Mouse (Mus musculus) E14TG2a.4 (cell line): Measurements from ENCODE around the gene Ltb.

ENCODE experiments used
- H3K27me3 ChIP-seq: 2 replicates; pipeline ENCODE4 v1.6.1; 2014; ENCODE audit warnings: low read length, control low read depth; ENCODE audit not compliant: insufficient read depth
- H3K36me3 ChIP-seq: 2 replicates; pipeline ENCODE4 v1.6.1; 2014; ENCODE audit warnings: low read length, control low read depth; ENCODE audit not compliant: insufficient read depth
- H3K4me1 ChIP-seq: replicated peaks from 2 replicates; pipeline ENCODE4 v1.6.1; 2014; ENCODE audit warnings: low read depth, low read length, control low read depth
- H3K4me3 ChIP-seq: replicated peaks from 2 replicates; pipeline ENCODE4 v1.5.1; 2014; ENCODE audit warnings: mild to moderate bottlenecking, low read length
- H3K9me3 ChIP-seq: 2 replicates; pipeline ENCODE4 v1.6.1; 2014; ENCODE audit warnings: low read length, control low read depth
- CTCF ChIP-seq: conservative IDR thresholded peaks from 2 replicates; pipeline ENCODE4 v1.5.1; 2014; ENCODE audit warnings: low read length
- NANOG ChIP-seq: IDR thresholded peaks from 2 replicates; pipeline ENCODE4 v1.6.1; 2014; ENCODE audit warnings: borderline replicate concordance, low read length, mixed read lengths
- POU5F1 ChIP-seq: IDR thresholded peaks from 2 replicates; pipeline ENCODE4 v1.6.1; 2014; ENCODE audit warnings: low read length, borderline replicate concordance

Gene Ltb

DNA sequence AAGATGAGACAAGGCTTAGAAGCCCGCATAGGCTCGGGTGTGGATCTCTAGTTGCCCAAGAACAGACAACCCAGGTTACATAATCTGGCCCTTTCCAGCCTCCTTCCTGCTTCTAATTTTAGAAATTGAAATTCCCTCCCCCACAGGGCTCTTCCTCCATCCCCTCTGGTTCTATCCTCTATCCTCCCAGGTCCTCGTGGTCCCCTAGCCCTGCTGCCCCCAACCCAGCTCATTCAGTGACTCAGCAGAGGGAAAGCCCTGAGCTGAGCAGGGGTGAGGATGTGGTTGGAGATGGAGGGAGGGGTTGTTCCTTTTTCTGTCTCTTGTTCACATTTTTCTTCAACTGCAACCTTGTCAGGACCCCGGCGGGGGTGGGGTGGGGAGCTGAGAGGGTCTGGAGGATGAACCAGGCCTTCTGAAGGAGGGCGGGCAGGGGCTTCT is 25.4 kb downstream of the Ltb start:
- TF ChIP-seq NANOG: no peak
- no peak for TF ChIP-seq CTCF
- no peak for TF ChIP-seq POU5F1

DNA sequence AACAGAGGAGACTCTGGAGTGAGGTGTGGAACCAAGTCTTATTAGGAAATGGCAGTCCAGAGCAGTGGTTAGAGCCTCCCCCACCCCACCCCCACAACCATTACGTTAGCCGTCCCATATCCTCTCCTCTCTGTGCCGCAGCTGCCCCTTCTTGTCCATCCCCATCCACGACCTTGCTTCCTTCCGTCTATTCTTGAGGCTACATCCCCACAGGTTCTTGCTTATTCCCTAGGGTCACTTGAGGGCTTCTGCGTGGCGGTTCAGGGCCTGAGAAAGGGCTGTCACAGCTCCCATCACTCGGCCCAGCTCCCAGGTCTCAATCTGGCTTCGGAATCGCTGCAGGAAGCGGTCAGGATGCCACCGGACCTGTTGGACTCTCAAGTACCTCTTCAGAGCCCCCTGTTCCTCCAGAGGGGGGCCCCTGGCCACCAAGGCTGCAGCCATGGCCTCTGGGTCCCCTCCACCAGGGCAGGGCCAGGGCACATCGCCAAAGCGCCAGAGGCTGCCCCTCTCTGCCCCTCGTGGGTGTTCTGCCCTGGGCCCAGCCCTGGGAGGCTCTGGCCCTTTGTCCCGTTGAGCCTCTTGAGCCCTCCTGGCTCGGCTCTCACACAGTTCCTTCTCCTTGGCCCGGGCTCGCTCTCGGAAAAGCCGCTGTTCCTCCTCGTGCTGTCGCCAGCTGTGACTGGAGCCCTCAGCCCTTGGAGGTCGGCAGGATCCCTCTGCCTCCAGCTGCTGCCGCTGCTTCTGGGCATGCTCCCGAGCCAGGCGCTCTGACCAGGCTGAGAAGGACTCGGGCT is 26.1 kb downstream of the Ltb start, which contains the start of gene Gm16181:
TSS of gene Gm16181 (plus strand) at position 679 of the 797 bp plus-strand sequence.
- Histone ChIP-seq H3K27me3 (peaks cover 40% of the 10 kb centered on the region), H3K9me3 (no peaks in the 10 kb centered on the region), H3K4me1 (peaks cover 40% of the 10 kb centered on the region), H3K36me3 (peaks cover 32% of the 10 kb centered on the region), H3K4me3 (peak within 1 kb of the TSS; percentile 65)
- no peak for TF ChIP-seq NANOG
- no peak for TF ChIP-seq CTCF
- no peak for TF ChIP-seq POU5F1

More for the DNA sequence above, 25.4 kb downstream of the Ltb start:
- Histone ChIP-seq H3K27me3 (peaks cover 47% of the 10 kb centered on the region), H3K4me1 (peaks cover 40% of the 10 kb centered on the region), H3K9me3 (no peaks in the 10 kb centered on the region), H3K36me3 (peaks cover 27% of the 10 kb centered on the region), H3K4me3 (no peak overlapping the region)

DNA sequence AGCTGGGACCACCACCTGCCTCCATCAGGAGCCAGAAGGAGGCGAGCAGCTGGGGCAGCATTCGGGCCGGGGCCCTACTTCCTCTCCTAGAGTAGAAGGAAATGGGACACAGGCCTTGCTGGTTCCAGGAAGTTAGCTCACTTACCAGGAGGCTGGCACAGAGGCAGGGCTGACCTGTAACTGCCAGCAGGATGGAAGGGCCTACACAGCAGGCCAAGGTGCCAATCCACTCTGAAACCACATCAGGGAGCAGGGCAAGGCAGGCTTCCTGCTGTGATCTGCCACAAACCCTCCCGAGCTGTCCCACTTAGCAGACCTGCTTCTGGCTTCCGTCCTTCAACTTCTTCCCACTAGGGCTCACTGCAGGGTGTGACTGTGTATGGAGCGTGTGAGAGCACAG is 28.1 kb downstream of the Ltb start:
- Histone ChIP-seq H3K4me3 (no peak overlapping the region), H3K4me1 (peaks cover 45% of the 10 kb centered on the region), H3K36me3 (peaks cover 38% of the 10 kb centered on the region), H3K27me3 (peaks cover 26% of the 10 kb centered on the region), H3K9me3 (no peaks in the 10 kb centered on the region)
- no peak for TF ChIP-seq NANOG
- no peak for TF ChIP-seq POU5F1
- TF ChIP-seq CTCF: no peak

DNA sequence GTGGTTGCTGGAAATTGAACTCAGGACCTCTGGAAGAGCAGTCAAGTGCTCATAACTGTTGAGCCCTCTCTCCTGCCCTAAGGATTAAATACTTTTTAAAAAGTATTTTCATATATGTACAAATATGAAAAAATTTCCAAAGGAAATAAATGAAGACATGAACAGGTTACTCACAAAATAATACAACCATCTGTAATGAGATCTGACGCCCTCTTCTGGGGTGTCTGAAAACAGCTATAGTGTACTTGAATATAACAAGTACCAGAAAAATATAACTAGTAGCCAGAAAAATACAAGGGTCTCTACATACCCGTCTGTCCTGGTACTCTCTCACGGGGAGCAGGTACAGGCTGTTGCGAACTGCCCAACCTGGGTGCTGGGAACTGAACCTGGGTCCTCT is 30.4 kb downstream of the Ltb start:
- H3K36me3 ChIP-seq: peaks cover 61% of the 10 kb centered on the region
- H3K27me3 ChIP-seq: peaks cover 13% of the 10 kb centered on the region
- no peak for TF ChIP-seq CTCF
- no peak for TF ChIP-seq POU5F1
- no peak for TF ChIP-seq NANOG
- H3K4me1 ChIP-seq: peaks cover 33% of the 10 kb centered on the region
- H3K4me3 ChIP-seq: no peak overlapping the region
- no peaks in the 10 kb centered on the region for H3K9me3 ChIP-seq

GRCm38 (mm10) chr17:35225456-35225855 is 31.2 kb downstream of the Ltb start:
- peaks cover 65% of the 10 kb centered on the region for H3K36me3 ChIP-seq
- no peak overlapping the region for H3K4me3 ChIP-seq
- H3K4me1 ChIP-seq: peaks cover 25% of the 10 kb centered on the region
- H3K9me3 ChIP-seq: no peaks in the 10 kb centered on the region
- H3K27me3 ChIP-seq: peaks cover 8% of the 10 kb centered on the region
- TF ChIP-seq NANOG (no peak), CTCF (no peak), POU5F1 (no peak)

DNA sequence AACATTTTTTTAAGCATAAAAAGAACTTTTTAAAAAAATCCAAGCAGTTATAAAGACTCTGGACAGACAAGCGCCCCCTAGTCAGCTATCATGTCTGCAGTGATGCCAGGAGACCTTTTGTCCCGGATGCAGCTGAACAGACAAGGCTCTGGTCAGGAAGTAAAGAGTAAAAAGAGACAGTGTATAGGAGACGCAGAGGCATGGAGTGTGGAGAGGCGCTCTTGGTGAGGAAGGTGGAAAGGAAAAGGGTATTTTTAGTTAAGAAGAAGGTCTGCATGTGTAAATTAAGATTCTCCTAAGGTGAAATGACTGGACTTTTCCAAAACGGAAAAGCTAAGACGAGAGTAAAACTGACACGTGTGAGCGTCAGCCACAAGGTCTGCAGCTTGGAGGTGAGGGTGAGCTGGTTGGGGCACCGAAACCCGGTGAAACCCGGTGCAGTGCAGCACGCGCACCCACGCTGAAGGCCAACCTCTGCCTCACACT is 32.4 kb downstream of the Ltb start:
- 0 out of 2 replicates have a peak, but pooled peaks have one; percentile 10 for TF ChIP-seq CTCF
- no peak for TF ChIP-seq NANOG
- Histone ChIP-seq H3K4me1 (peaks cover 14% of the 10 kb centered on the region), H3K27me3 (no peaks in the 10 kb centered on the region), H3K36me3 (peaks cover 73% of the 10 kb centered on the region), H3K4me3 (no peak overlapping the region), H3K9me3 (no peaks in the 10 kb centered on the region)

- Histone ChIP-seq H3K36me3 (peaks cover 66% of the 10 kb centered on the region), H3K27me3 (no peaks in the 10 kb centered on the region), H3K4me1 (peaks cover 29% of the 10 kb centered on the region), H3K4me3 (no peak overlapping the region), H3K9me3 (no peaks in the 10 kb centered on the region)
- no peak for TF ChIP-seq POU5F1
- no peak for TF ChIP-seq NANOG
- TF ChIP-seq CTCF: no peak
Observed at GRCm38 (mm10) chr17:35231022-35231421, 36.8 kb downstream of the Ltb start.

DNA sequence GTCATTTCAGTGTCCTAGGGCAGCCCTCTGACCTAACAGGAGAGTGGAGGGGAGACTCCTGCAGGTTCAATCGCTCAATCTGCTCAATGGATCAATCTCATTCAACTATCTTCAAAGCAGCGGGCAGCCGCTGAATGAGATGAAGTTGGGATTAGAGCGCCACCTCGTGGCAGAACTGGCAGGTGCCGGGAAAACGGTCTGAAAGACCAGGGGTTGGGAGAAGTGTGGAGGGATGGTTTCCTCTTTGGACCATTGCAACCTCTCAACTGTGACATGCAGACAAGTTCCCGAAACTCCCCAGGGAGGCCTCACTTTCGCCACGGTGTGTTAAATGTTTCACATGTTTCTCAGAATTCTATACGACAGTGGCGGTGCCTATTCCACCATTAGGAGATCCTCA is 37.8 kb downstream of the Ltb start:
- TF ChIP-seq POU5F1 (no peak), CTCF (peak; percentile 86), NANOG (no peak; the same call in 1 of the 2 replicates)
- H3K36me3 ChIP-seq: peaks cover 63% of the 10 kb centered on the region
- peaks cover 38% of the 10 kb centered on the region for H3K4me1 ChIP-seq
- no peak overlapping the region for H3K4me3 ChIP-seq
- peaks cover 6% of the 10 kb centered on the region for H3K27me3 ChIP-seq
- H3K9me3 ChIP-seq: no peaks in the 10 kb centered on the region

DNA sequence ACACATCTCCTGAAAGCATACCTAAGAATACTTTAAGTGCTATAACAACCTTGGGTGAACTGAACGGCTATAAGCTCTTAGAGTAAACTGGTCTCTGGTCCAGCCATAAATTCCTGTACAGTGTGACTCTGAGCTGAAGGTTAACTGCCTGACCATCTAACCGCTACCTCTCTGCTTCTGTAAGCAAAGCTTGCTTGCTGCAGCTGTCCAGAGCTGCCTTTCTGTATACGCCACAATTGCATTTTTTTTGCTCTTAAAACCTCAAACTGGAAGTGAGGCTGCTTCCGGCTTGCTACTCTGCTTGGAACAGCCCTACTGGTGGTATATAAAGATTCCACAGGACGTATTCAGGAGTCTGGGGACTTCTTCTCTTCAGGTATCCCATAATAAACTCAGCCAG is 38.4 kb downstream of the Ltb start:
- H3K9me3 ChIP-seq: no peaks in the 10 kb centered on the region
- peaks cover 38% of the 10 kb centered on the region for H3K4me1 ChIP-seq
- no peak for TF ChIP-seq NANOG
- no peak for TF ChIP-seq CTCF
- TF ChIP-seq POU5F1: no peak
- H3K27me3 ChIP-seq: peaks cover 11% of the 10 kb centered on the region
- peaks cover 56% of the 10 kb centered on the region for H3K36me3 ChIP-seq
- no peak overlapping the region for H3K4me3 ChIP-seq
